Mouse (Mus musculus) mouse trophoblast stem cell (cell line): ENCODE data around the gene Slc25a10.
"Not testable (repeated sequence)": the region's sequence is repeated elsewhere in the genome, so short reads cannot be mapped to it uniquely, and the experiment has no call there.

Experiments used
- in situ Hi-C, 2 experiments: fragments of 300-500 bp; cut with MseI, MboI; formaldehyde crosslinking; loops; 2 replicates in 1 of 2; 3 replicates in 1 of 2; pipeline ENCODE4 v1.15.1; 2025

Slc25a10 gene

DNA sequence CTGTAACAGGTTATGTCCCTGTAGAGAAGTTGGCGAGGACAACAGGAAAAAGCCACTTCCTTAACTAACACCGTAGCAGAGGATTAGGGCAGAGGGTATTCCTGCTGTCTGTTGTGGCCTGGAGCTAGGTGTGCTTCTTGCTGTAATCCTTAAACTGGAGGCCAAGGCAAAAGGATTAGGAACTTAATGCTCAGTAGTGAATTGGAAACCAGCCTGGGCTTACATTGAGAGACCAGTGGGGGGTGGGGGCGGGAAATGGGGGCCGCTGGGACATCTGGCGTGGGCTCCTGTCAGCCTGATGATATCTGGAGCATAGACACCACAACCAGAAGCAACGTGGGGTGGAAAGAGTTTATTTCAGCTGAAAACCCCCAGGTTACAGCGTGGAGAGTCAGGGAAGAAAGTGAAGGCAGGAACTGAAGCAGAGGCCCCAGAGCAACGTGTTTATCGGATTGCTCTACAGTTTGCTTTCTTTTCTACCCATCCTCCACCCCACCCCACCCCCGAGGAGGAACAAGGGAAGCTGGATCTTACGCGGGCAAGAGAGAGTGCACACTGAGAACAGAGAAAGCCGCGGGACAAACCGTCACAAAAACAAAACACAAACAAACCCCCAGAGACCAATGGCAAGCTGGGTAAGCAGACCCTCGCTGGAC lies 18.9 kb downstream of the Slc25a10 start:
- in situ Hi-C loops = no loop called here

DNA sequence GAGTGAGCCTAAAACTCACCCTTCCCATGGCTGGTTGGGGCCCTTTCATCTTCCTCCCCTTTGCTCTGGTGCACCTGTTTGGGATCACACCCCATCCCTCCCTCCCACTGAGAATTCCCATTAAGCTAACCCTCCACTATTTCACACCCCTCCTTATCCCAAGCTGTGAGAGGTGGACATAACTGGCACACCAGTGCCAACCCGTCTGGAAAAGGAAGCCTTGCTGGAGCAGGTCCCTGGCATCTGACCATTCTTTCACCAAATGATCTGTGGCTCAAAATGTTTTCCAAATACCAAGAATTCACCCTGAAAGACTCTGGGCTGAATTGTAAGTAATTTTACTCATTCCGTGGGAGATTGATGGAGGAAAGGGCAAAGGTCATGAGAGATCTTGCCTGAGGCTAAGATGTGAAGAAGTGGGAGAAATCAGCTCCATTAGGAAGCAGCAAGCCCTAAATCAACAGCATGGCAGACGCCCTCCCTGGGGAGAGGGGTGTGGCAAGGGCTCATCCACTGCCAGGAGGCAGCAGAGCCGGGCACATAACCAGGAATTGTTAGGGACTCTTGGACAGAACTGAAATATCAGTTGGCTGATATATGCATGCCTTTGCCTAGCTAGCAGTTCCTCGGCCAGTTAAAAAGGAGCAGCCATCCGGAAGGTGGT lies 21.3 kb downstream of the Slc25a10 start:
- in situ Hi-C loops = no loop called here

DNA sequence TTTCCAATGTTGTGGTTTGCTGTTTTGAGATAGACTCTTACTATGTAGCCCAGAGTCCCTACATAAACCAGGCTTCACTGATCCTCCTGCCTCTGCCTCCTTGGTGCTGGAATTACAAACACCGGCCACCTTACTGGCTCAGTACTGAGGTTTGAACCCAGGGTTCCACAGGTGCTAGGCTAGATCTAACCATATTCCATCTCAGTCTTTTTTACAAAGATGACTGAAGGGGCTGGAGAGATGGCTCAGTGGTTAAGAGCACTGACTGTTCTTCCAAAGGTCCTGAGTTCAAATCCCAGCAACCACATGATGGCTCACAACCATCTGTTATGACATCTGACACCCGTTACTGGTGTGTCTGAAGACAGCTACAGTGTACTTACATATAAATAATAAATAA lies 22.6 kb downstream of the Slc25a10 start:
- in situ Hi-C loops = not testable (repeated sequence)

DNA sequence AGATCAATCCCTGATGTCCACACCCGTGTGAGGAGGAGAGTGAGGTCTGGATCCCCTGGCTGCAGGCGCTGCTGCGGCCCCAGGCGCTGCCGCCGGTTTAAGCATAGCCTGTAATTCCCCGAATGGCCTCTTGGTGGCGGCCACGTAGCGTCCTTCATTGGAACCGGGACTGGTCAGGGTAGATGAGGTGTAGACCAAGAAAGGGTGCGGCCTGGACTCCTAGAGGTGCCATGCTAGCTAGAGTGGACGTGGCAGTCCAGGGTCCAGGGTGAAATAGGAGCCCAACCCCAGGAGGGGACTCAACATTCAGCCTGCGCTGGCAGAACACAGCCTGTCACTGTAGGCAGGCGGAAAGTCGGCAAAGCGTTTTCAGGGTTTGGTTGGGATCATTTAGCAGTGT lies 24.0 kb downstream of the Slc25a10 start:
- in situ Hi-C loops = no loop called here

DNA sequence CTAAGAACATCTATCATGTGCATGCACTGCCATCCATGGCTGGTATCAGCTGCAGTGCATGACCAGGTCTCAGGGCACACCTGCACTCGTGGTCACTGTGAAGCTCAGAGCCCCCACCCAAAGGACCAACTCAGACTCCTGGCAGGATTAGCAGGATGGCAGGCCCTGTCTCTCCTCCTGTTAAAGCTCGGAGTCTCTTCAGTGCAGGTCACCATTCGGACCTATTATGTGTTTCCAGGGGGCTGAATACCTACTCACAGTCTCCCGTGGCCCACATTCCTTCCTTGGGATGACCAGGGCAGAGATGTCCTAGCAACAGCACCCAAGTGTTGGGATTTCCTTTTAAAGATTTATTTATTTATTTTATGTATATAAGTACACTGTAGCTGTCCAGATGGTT lies 25.5 kb downstream of the Slc25a10 start:
- in situ Hi-C loops = no loop called here

DNA sequence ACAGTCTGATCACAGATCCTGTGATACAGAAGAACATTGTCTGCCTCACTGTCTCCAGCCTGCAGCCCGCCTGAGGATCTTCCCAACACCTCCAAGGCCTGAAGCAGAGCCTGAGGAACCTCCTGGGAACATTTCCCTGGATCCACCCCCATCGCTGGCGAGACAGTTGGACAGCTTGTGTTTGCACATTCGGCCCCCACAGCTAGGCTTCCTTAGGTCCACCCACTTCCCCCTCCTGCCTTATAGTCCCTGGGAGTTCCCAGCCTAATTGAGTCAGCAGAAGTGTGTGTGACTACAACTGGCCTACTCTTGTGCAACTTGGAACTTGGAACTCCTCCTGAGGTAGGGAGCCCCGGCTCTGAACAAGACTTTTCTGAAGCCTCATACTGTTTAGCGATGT lies 26.4 kb downstream of the Slc25a10 start:
- in situ Hi-C loops = no loop called here

DNA sequence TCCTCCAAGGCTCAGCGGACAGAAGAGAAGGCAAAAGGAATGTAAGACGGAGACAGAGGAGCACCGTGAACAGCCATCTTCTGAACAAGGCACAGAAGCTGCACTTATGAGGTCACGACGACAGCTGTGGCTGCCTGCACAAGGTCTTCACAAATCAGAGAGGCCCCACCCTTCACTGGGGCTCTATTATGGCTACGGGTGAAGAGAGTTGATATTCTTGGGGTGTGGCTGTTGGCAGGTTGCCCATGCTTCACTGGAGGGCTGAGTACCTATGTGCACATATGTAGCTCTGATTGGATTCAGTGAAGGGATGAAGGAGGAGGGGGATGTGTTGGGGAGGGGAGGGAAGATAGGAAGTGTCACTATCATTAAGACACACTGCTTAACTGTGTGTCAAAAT lies 26.9 kb downstream of the Slc25a10 start:
- in situ Hi-C loops = no loop called here

DNA sequence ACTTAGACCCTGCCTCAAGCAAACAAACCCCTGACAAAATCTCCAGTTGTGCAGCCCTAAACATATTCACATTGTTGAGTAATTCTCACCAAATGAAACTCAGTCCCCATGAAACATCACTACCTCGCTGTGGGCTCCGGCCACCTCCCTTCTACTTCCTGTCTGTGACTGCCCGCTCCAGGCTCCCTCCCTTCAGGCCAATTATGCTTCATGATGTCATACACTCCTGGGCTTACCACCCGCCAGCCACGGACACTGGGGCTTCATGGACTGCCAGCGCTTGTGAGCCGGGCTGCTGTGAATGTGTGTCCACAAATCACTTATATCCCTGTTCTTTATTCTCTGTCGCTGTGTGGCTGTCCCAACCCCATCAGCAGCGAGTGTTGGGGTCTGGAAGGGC lies 28.1 kb downstream of the Slc25a10 start:
- in situ Hi-C loops = loop anchor here in 1 of 2 experiments (5.0 kb wide), 1 partner anchor 38 kb away; no protein-coding TSS in a partner anchor

DNA sequence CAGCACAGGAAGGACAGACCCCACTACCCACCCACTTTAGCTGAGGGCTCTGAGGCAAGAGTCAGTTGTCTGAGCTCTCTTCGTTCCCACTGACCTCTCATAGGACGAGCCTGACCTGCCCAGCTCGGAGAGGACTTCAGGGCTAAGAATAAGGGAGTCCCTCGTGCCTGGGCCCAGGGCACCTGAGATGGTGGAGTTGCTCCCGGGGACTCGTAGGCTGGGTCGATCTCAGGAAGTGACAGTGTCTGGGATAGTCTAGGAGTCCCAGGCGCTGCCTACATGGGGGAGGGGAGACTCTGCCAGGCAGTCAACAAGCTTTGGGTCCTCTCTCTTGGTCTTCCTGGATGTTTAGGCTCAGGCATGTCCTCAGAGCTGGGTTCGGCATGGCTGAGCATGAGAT lies 28.9 kb downstream of the Slc25a10 start:
- in situ Hi-C loops = loop anchor here in 1 of 2 experiments (5.0 kb wide), 1 partner anchor 37 kb away; no protein-coding TSS in a partner anchor

DNA sequence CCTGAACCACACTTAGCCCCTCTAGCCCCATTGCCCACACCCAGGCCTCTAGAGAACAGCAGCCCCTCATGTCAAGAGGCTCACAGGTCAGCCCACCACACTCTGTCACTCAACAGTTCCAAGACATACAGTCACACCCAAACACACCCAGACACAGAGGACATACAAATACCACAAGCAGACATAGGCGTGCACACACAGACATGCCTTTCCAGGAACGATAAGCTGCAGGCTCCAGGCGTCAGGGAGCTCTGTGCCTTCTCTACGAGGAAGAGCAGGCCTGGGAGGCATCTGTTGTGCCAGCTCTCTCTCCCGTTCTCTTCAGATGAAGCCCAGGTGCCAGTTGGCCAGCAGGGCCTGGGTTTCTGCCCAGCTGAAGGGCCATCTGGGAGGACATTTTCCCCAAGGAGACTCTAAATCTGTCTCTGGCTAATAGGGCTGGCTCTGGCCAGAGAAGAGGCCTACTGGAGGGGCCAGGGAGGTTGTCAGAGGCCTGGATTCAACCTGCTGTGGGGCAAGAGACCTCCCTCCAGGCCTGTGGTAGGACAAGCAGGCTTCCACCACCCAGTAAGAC lies 29.4 kb downstream of the Slc25a10 start:
- in situ Hi-C loops = loop anchor here in 1 of 2 experiments (5.0 kb wide), 1 partner anchor 36 kb away; no protein-coding TSS in a partner anchor

DNA sequence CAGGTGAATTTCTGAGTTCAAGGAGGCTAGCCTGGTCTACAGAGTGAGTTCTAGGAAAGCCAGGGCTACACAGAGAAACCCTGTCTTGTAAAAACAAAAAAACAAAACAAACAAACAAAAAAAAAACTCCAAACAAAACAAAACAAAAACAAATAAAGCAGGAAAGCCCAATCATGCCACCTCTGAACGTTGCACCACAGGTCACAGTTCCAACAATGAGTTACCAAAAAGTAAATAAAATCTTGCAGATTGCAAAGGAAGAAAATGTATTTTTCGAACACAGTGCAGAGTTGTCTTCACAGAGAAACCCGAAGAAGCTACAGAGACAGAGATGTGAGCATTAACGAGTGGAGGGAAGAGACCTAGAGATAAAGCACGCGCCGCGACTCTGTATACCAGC lies 30.9 kb downstream of the Slc25a10 start:
- in situ Hi-C loops = loop anchor here in 1 of 2 experiments (5.0 kb wide), 1 partner anchor 35 kb away; no protein-coding TSS in a partner anchor

DNA sequence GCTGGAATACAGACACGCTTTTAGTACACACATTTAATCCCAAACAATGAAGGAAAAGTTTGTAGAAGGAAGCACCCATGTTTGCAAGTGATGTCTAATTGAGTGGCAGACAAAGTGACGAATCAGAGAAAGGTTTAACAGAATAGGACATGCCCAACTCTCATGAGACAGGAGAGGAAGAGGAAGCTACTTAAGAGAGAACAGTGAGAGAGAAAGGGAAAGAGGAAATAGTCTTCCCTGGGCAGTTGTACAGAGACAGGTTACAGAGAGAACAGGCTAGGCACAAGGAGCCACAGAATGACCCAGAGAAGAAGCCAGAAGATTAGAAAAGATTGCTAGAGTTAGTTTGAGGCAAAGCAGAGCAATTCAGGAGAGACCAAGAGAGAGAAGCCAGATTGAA lies 34.3 kb downstream of the Slc25a10 start:
- in situ Hi-C loops = no loop called here

DNA sequence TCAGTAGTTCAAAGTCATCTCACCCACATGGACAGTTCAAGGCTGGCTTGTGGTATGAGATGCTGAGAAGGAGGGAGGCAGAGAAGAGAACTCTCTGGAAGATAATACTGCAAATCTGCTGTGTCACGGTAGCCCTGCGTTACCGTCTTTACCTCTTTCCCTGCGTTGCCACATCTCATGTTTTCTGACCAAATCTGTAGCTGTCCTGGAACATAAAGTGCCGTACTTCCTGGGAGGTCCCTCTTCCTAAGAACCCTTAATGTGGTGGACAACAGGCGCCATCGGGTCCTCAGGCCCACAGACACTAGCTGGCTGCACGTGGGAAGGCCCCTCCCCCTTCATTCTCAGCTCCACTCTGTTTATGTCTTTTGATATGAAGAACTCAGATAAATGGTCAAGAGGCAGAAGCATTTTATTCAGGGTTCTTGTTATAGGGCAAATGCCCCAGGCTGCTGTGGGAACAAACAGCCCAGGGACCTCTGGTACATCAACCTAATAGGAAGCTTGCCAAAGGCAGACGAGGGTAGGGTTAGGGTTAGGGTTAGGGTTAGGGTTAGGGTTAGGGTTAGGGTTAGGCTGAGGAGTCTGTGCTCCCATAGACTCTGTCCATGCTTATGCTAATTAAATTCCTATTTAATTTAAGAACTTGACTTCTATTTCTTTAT lies 36.2 kb downstream of the Slc25a10 start:
- in situ Hi-C loops = no loop called here

DNA sequence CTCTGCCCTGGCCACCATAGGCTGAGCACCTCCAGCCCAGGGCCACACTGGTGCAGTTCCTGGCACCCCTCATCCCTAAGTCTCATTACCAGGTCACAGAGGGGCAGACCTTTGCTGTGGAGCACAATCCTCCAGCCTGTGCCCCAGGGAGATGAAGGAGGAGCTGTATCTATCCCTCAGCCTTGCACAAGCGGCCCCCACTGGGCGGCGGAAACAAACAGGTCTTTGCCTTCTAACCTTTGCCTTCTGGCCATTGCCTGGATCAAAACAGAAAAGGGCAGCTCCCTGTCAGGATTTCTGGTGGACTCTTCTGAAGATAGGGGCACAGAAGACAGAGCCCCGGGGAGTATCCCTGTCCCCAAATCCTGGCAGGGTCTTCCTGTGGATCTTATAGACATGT lies 37.3 kb downstream of the Slc25a10 start:
- in situ Hi-C loops = no loop called here

DNA sequence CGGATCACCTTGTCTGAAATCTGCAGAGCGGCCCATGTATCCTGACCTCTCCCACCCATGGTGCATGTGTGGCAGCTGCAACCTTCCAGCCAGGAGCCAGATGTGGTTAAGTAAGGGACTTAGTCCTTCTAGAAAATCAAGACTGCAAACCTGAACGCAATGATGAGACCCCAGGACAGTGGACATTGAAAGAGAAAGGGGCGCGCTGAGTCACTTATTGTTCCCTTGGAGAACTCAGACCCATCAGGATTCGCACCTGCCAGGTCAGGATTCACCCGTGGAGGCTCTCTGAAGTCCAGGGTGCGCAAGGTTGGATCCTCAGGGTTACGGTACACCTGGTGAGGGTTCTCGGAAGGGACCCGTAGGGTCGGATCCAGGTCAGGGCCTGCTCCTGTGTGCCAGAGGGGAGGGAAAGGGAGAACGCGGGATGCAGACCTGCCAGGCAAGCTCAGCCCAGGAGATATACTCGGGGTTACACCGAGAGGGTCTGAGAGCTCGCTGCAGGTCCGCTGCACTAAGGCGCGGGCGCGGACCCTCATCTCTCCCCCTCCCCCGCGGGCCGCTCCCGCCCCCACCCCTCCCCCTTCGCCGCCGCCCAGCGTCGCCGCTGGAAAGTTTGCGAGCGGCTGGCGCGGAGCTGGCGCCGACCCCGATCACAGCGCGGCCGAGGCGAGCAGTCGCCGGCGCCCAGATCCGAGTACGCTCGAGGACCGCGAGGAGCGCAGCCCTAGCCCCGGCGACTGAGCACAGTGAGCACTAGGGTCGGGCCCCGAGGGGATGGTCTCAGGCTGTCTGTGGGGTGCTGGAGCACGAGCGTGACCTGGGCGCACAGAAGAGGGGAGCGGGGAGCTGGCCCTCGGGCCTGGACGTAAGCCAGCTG lies 38.7 kb downstream of the Slc25a10 start, which contains the start of gene Gcgr:
Gcgr (plus strand) TSS at position 615 of the 880 bp plus-strand sequence.
- in situ Hi-C loops = no loop called here

DNA sequence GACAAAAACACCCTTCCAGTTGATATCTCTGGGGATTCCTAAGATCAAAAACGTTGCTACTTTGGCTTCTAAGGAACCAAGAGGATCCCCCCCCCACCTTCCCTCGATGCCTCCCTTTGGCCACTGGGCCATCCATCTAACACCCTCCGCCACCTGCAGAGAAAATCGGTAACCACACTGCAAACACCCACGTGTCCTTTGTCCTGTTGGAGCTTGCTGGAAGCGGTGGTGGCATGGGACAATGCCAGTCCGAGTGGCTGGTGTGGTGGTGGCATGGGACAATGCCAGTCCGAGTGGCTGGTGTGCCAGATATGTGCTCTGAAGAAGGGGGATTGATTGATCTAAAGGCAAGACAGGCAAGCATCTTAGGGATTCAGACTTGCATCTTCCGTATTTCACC lies 40.0 kb downstream of the Slc25a10 start:
- in situ Hi-C loops = no loop called here

DNA sequence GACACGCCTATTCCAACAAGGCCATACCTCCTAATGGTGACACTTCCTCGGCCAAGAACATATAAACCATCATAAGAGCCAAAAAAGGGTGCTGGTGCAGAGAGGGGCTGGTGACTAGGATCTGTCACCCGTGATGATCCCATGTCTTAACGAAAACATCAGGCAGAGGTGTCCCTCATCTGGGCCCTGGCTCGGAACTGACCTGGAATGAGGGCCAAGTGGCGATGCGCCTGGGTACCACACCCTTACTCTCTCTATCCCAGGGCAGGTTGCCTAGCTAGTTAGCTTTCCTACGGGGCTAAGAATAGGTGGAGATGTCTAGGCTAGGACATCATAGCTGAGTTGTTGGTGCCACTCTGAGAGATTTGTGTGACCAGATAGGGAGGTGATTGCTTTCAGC lies 42.5 kb downstream of the Slc25a10 start:
- in situ Hi-C loops = no loop called here

DNA sequence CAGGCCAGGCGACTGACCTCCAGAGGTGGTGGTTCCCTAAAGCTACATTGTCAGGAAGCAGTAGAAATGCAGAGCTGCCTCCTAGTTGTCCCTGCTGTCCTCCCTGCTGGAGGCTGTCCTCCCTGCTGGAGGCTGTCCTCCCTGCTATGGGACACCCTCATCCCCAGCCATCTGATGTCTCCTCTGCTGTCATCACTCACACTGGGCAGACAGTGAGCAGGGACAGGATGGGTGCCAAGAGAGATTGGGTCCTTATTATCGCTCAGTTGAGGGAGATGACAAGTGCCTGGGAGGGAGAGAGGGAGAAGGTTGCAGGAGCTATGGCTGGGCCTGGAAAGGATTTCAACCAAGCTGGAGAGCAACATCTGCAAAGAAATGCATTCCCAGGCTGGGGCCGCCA lies 43.5 kb downstream of the Slc25a10 start:
- in situ Hi-C loops = no loop called here

DNA sequence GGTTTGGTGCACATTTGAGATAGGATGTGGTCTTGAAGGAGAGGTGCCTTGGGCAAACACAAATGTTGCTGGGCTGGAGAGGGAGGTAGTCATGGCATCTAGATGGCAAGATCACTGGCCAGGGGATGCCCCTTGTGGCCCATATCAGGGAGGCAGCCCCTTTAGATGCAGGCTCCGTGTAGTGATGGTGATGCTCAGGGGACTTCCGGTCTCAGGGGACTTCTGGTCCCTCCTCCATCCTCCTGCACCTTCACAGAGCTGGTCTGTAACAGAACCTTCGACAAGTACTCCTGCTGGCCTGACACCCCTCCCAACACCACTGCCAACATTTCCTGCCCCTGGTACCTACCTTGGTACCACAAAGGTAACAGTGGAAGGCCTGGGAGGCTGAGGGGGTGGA lies 44.2 kb downstream of the Slc25a10 start:
- in situ Hi-C loops = no loop called here

DNA sequence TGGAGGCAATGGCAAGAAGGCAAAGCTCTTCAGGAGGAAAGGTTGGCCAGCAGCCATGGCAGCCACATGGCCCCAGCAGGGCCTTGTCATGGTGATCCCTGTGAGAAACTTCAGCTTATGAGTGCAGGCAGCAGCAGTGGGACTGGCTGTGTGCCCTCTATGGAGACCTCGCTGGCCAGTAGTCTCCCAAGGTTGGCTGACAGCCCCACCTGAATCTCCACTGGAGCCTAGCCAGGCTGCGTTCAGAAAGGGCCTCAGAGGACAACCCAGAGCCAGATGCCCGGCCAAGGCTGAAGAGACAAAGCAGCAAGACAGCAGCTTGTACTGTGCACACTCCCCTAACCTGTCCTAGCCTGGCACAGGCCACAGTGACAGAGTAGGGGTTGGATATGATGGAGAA lies 46.8 kb downstream of the Slc25a10 start:
- in situ Hi-C loops = no loop called here

DNA sequence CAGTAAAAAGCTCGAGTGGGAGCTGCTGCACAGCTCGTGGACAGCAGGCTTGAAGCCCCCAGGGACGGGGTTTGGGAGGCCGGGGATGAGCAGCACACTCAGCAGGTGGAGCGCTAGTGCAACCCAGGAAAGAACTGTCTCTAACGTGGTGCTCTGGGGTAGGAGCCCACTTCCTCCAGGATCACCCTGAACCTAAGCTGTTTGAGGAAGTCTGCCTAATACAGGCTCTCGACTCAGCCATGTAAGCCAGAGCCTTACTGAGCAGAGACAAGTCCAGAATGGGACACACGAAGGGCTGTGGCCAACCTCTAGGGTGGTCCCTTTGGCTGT lies 47.3 kb downstream of the Slc25a10 start:
- in situ Hi-C loops = no loop called here
